Mouse (Mus musculus): ENCODE results near the gene B230118H07Rik. TPM values are rescaled to one million over a fixed set of nuclear protein-coding genes. Genes with fewer than 3 reads are reported as not detected.
A peak's percentile ranks its signal among the peaks of the same experiment; 100 is the strongest.

The B230118H07Rik gene
- polyA plus RNA-seq, 1 experiment from 2014 or later = 47.3 TPM

GRCm38 (mm10) chr2:101628297-101629236 is 20.8 kb downstream of the B230118H07Rik start:
- Histone ChIP-seq H3K27ac (replicated peaks) (peak overlapping the region; percentile 86), H3K9me3 (no peaks in the 10 kb centered on the region), H3K4me2 (replicated peaks) (peak overlapping the region; percentile 73), H3K36me3 (no peaks in the 10 kb centered on the region), H3K27me3 (peaks cover 4% of the 10 kb centered on the region; the same call in 1 of the 2 replicates), H3K4me1 (peaks cover 14% of the 10 kb centered on the region; the same call in 1 of the 2 replicates), H3K4me3 (peak overlapping the region; percentile 59), H3K9ac (replicated peaks) (peak overlapping the region; percentile 54)
- peak; percentile 99 for ATAC-seq (ENCODE audit: low FRiP score, low read depth)
- WGBS = 1% methylated on average over 31 of the region's 31 CpGs

DNA sequence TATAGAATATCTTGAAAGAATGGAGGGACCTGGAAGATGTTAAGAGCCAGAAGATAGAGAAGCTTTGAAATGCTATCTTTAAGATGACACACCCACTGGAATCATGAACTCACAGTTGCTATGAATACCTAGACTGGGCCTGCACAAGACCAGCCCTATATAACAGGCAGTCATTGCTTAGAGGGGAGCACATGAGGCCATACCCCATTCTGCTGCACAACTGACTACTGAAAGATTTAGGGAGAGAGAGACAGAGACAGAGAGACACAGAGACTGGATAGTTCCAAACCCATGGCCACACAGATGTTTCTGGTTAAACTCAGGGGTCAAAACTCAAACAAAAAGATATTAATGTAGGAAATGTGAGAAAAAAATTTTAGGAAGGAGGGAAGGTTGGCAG is 22.1 kb downstream of the B230118H07Rik start:
- H3K4me1 ChIP-seq = peaks cover 17% of the 10 kb centered on the region; the same call in 1 of the 2 replicates
- ATAC-seq (ENCODE audit: low FRiP score, low read depth) = no peak
- H3K36me3 ChIP-seq = no peaks in the 10 kb centered on the region
- H3K4me3 ChIP-seq = no peak overlapping the region
- no peak overlapping the region for H3K27ac ChIP-seq (replicated peaks)
- no peaks in the 10 kb centered on the region for H3K9me3 ChIP-seq
- no peak overlapping the region for H3K9ac ChIP-seq (replicated peaks)
- no peak overlapping the region for H3K4me2 ChIP-seq (replicated peaks)
- H3K27me3 ChIP-seq = peaks cover 4% of the 10 kb centered on the region; the same call in 1 of the 2 replicates

- ATAC-seq (ENCODE audit: low FRiP score, low read depth) = no peak
- H3K27ac ChIP-seq (replicated peaks) = no peak within 1 kb of the TSS
- no peak within 1 kb of the TSS for H3K9ac ChIP-seq (replicated peaks)
- 58% methylated on average over 4 of the region's 4 CpGs for WGBS
- no peak within 1 kb of the TSS for H3K4me2 ChIP-seq (replicated peaks)
- peaks cover 23% of the 10 kb centered on the region; the same call in 1 of the 2 replicates for H3K4me1 ChIP-seq
- no peaks in the 10 kb centered on the region for H3K9me3 ChIP-seq
- no peak within 1 kb of the TSS for H3K4me3 ChIP-seq
- H3K36me3 ChIP-seq = no peaks in the 10 kb centered on the region
- no peaks in the 10 kb centered on the region for H3K27me3 ChIP-seq
Observed at GRCm38 (mm10) chr2:101624526-101624925, 24.8 kb downstream of the B230118H07Rik start, which contains the start of gene Rag2. Gene Rag2 (plus strand): TSS chr2:101624718.

GRCm38 (mm10) chr2:101624011-101624410 is 25.3 kb downstream of the B230118H07Rik start:
- ATAC-seq (ENCODE audit: low FRiP score, low read depth) = no peak
- Histone ChIP-seq H3K4me3 (no peak overlapping the region), H3K27ac (replicated peaks) (no peak overlapping the region), H3K4me2 (replicated peaks) (no peak overlapping the region), H3K27me3 (no peaks in the 10 kb centered on the region), H3K9ac (replicated peaks) (no peak overlapping the region), H3K9me3 (no peaks in the 10 kb centered on the region), H3K4me1 (peaks cover 19% of the 10 kb centered on the region; the same call in 1 of the 2 replicates), H3K36me3 (no peaks in the 10 kb centered on the region)
- WGBS = 48% methylated on average over 2 of the region's 2 CpGs

DNA sequence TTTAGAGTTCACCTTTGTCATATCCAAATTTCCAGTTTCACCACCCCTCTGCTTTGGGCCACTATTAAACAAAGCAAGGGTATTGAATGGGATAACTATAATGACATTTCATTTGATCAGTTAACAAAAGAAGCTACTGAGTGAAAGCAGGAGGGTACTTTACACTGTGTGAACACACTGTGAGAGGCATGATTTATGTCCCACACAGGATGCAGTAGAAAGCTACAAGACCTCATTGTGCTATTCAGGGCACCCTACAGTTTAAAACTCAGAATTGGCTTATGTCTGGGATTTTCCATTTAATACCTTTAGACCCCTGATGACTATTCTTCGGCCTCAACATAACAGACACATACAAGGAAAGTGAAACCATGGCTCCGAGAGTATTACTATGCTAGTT is 26.3 kb downstream of the B230118H07Rik start:
- H3K27me3 ChIP-seq = no peaks in the 10 kb centered on the region
- H3K4me2 ChIP-seq (replicated peaks) = no peak overlapping the region
- H3K4me3 ChIP-seq = no peak overlapping the region
- WGBS = 73% methylated on average over 2 of the region's 2 CpGs
- H3K27ac ChIP-seq (replicated peaks) = no peak overlapping the region
- no peak overlapping the region for H3K9ac ChIP-seq (replicated peaks)
- peaks cover 16% of the 10 kb centered on the region; the same call in 1 of the 2 replicates for H3K4me1 ChIP-seq
- H3K36me3 ChIP-seq = no peaks in the 10 kb centered on the region
- no peaks in the 10 kb centered on the region for H3K9me3 ChIP-seq
- ATAC-seq (ENCODE audit: low FRiP score, low read depth) = no peak

DNA sequence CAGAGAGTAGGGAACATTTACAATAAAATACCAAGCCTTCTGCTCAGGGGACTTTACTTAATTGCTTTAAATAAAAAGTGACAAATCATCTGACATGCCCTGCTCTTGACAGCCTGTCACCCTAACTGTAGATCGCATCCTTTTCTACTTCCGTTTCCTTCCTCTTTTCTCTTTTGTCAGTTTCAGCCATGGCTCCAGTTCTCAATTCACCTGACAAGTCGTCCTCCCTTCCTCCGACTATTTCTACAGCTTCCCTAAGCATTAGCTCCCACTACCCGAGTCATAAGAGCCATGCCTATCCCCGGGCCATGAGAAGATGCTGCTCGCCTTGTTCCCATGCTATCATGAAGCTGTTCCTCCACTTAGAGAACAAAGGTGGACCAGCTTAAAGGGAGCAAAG is 27.7 kb downstream of the B230118H07Rik start:
- Histone ChIP-seq H3K4me2 (replicated peaks) (no peak overlapping the region), H3K4me3 (no peak overlapping the region), H3K4me1 (peaks cover 9% of the 10 kb centered on the region; the same call in 1 of the 2 replicates), H3K36me3 (no peaks in the 10 kb centered on the region), H3K9me3 (no peaks in the 10 kb centered on the region), H3K27ac (replicated peaks) (no peak overlapping the region), H3K9ac (replicated peaks) (no peak overlapping the region), H3K27me3 (no peaks in the 10 kb centered on the region)
- no peak for ATAC-seq (ENCODE audit: low FRiP score, low read depth)
- WGBS = 63% methylated on average over 7 of the region's 7 CpGs

DNA sequence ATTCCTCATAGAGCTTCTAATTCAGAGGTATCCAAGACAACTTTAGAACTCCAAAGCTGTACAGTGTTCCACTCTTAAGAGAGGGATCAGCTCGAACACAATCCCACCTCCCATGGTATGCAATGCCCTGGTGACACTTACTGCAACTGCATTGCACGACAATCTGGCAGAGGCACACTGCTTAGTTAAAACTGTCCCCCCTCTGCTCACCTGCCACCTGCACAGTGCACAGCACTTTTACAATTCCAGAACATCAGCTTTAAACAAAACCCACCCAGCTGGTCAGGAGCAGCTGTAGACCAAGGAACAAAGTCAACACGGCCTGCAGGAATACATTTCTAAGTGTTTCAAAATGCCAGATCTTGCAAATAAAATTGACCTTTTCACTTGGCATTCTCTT is 28.4 kb downstream of the B230118H07Rik start:
- no peak overlapping the region for H3K4me3 ChIP-seq
- peaks cover 10% of the 10 kb centered on the region; the same call in 1 of the 2 replicates for H3K4me1 ChIP-seq
- WGBS = 81% methylated on average over 3 of the region's 3 CpGs
- H3K9ac ChIP-seq (replicated peaks) = no peak overlapping the region
- no peaks in the 10 kb centered on the region for H3K36me3 ChIP-seq
- no peaks in the 10 kb centered on the region for H3K27me3 ChIP-seq
- H3K27ac ChIP-seq (replicated peaks) = no peak overlapping the region
- ATAC-seq (ENCODE audit: low FRiP score, low read depth) = no peak
- H3K4me2 ChIP-seq (replicated peaks) = no peak overlapping the region
- no peaks in the 10 kb centered on the region for H3K9me3 ChIP-seq

GRCm38 (mm10) chr2:101618373-101618772 is 31.0 kb downstream of the B230118H07Rik start:
- no peak overlapping the region for H3K4me2 ChIP-seq (replicated peaks)
- no peak overlapping the region for H3K4me3 ChIP-seq
- no peak overlapping the region for H3K27ac ChIP-seq (replicated peaks)
- ATAC-seq (ENCODE audit: low FRiP score, low read depth) = no peak
- H3K9me3 ChIP-seq = no peaks in the 10 kb centered on the region
- WGBS = 79% methylated on average over 4 of the region's 4 CpGs
- H3K9ac ChIP-seq (replicated peaks) = no peak overlapping the region
- H3K4me1 ChIP-seq = peaks cover 15% of the 10 kb centered on the region; the same call in 1 of the 2 replicates
- H3K36me3 ChIP-seq = no peaks in the 10 kb centered on the region
- H3K27me3 ChIP-seq = no peaks in the 10 kb centered on the region

- peak; percentile 41; the same call in 1 of the 2 replicates for ATAC-seq (ENCODE audit: low FRiP score, low read depth)
Observed at GRCm38 (mm10) chr2:101615464-101616305, 33.6 kb downstream of the B230118H07Rik start.

DNA sequence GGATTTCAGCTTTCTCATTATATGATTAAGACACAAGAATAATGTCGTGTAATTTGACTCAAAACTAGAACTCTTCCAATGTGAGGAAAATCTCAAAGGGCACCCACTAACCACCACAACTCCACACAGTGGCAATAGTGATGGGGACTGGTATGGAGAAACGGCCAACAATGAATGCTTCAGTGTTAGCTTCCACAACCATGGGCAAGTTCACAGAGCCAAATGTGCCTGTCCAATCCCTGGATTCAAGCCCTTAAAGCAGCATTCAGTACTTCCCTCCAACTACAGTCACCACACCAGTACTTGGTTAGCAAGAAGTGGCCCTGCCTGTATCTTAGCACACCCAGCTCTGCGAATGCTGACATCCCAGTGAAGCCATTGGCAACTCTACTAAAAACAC is 38.5 kb downstream of the B230118H07Rik start:
- no peak overlapping the region for H3K4me3 ChIP-seq
- no peak overlapping the region for H3K4me2 ChIP-seq (replicated peaks)
- H3K36me3 ChIP-seq = no peaks in the 10 kb centered on the region
- no peaks in the 10 kb centered on the region for H3K27me3 ChIP-seq
- no peak overlapping the region for H3K9ac ChIP-seq (replicated peaks)
- no peak for ATAC-seq (ENCODE audit: low FRiP score, low read depth)
- H3K9me3 ChIP-seq = no peaks in the 10 kb centered on the region
- H3K27ac ChIP-seq (replicated peaks) = no peak overlapping the region
- WGBS = 91% methylated on average over 3 of the region's 3 CpGs
- peaks cover 7% of the 10 kb centered on the region for H3K4me1 ChIP-seq

More at GRCm38 (mm10) chr2:101615464-101616305, 33.6 kb downstream of the B230118H07Rik start:
- no peak overlapping the region for H3K4me3 ChIP-seq
- peaks cover 6% of the 10 kb centered on the region; the same call in 1 of the 2 replicates for H3K4me1 ChIP-seq
- no peak overlapping the region for H3K9ac ChIP-seq (replicated peaks)
- no peak overlapping the region for H3K27ac ChIP-seq (replicated peaks)
- no peaks in the 10 kb centered on the region for H3K27me3 ChIP-seq
- H3K9me3 ChIP-seq = no peaks in the 10 kb centered on the region
- WGBS = 74% methylated on average over 10 of the region's 10 CpGs
- H3K4me2 ChIP-seq (replicated peaks) = no peak overlapping the region
- no peaks in the 10 kb centered on the region for H3K36me3 ChIP-seq

- H3K4me3 ChIP-seq = no peak overlapping the region
- WGBS = 65% methylated on average over 7 of the region's 7 CpGs
- no peak overlapping the region for H3K4me2 ChIP-seq (replicated peaks)
- ATAC-seq (ENCODE audit: low FRiP score, low read depth) = peak; percentile 96
- H3K9ac ChIP-seq (replicated peaks) = no peak overlapping the region
- H3K27ac ChIP-seq (replicated peaks) = no peak overlapping the region
- no peaks in the 10 kb centered on the region for H3K36me3 ChIP-seq
- H3K9me3 ChIP-seq = no peaks in the 10 kb centered on the region
- peaks cover 2% of the 10 kb centered on the region; the same call in 1 of the 2 replicates for H3K4me1 ChIP-seq
- no peaks in the 10 kb centered on the region for H3K27me3 ChIP-seq
Observed at GRCm38 (mm10) chr2:101608232-101608894, 41.0 kb downstream of the B230118H07Rik start.

All from midbrain, embryonic 12.5 days (tissue).